Mouse (Mus musculus): ENCODE data around the gene Lrrfip2. TPM values are rescaled to one million over a fixed set of nuclear protein-coding genes. Genes with fewer than 3 reads are reported as not detected.
A peak's percentile ranks its signal among the peaks of the same experiment; 100 is the strongest.

The Lrrfip2 gene
- polyA plus RNA-seq, 1 experiment from 2014 or later = 39.6 TPM

DNA sequence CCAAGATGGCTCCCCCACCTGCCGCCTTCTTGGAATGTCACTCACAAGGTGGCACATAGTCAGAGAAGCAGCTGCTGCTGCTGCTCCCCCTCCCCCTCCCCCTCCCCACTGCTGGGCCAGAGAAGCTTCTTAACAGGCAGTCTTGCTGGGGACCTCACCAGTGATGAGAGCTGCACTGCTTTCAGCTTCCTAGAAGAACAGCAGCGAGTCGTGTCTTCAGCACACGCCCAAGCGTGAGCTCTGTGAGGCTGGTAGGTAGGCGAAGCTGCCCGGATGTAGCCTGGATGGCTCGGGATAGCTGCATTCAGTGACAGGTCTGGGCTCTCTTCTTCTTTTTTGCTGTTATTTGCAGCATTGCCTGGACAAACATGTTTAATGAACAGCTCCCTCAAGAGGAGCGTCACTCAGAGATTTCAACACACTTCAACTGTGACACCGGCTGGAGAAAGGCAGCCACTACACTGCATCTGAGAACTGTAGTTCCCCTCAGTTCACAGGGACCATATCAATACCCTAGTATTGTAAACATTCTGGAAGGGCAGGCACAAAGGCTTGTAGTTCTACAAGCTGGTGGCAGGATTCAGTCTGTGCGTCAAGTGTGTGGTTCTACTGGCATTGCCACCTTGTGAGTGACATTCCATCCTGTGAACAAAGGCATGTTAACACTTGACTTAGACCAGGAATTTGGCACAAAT is 38.5 kb downstream of the Lrrfip2 start:
- Histone ChIP-seq H3K9ac (no peak overlapping the region), H3K27ac (ENCODE audit: low read depth) (peak overlapping the region; percentile 86)
- DNase-seq = peak; percentile 72

DNA sequence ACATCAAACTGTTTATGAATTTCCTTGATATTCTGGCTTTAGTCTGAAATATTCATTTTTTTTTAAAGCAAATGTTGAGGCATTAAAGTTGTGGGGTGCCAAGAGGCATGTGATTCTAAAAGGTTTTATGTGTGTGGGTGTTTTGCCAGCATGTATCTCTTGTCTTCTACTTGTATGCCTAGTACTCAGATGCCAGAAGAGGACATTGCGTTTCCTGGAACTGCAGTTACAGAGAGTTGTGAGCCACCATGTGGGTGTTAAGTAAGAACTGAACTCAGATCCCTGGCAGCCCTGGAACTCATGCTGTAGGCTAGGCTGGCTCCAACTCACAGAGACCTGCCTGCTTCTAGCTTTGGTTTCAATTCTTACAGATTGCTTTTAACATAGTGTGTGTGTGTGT is 42.2 kb downstream of the Lrrfip2 start:
- no peak for TF ChIP-seq CTCF (IDR thresholded peaks at IDR 0.05; ENCODE audit: low read depth)
- Histone ChIP-seq H3K27ac (ENCODE audit: low read depth) (no peak overlapping the region), H3K9me3 (ENCODE audit: low read depth, low read length) (no peaks in the 10 kb centered on the region), H3K27me3 (ENCODE audit: insufficient read depth, low read length) (no peaks in the 10 kb centered on the region), H3K9ac (no peak overlapping the region), H3K4me1 (ENCODE audit: insufficient read depth) (no peaks in the 10 kb centered on the region), H3K4me2 (no peak overlapping the region), H3K4me3 (ENCODE audit: low read depth, low read length) (no peak overlapping the region), H3K36me3 (ENCODE audit: insufficient read depth) (0 out of 2 replicates have a peak, but pooled peaks cover 5% of the 10 kb centered on the region)
- 83% methylated on average over 1 of the region's 1 CpGs for WGBS
- DNase-seq (no peak), ATAC-seq (ENCODE audit: insufficient read depth) (no peak)

More for the DNA sequence above, 38.5 kb downstream of the Lrrfip2 start:
- no peaks in the 10 kb centered on the region for H3K9me3 ChIP-seq (ENCODE audit: low read depth, low read length)
- peak overlapping the region; percentile 37; the same call in 1 of the 2 replicates for H3K4me2 ChIP-seq
- ATAC-seq (ENCODE audit: insufficient read depth) = peak; percentile 90
- H3K27me3 ChIP-seq (ENCODE audit: insufficient read depth, low read length) = no peaks in the 10 kb centered on the region
- no peaks in the 10 kb centered on the region for H3K4me1 ChIP-seq (ENCODE audit: insufficient read depth)
- TF ChIP-seq CTCF (IDR thresholded peaks at IDR 0.05; ENCODE audit: low read depth) = 0 out of 2 replicates have a peak, but pooled peaks have one; percentile 14
- H3K4me3 ChIP-seq (ENCODE audit: low read depth, low read length) = no peak overlapping the region
- no peaks in the 10 kb centered on the region for H3K36me3 ChIP-seq (ENCODE audit: insufficient read depth)
- 59% methylated on average over 11 of the region's 11 CpGs for WGBS

DNA sequence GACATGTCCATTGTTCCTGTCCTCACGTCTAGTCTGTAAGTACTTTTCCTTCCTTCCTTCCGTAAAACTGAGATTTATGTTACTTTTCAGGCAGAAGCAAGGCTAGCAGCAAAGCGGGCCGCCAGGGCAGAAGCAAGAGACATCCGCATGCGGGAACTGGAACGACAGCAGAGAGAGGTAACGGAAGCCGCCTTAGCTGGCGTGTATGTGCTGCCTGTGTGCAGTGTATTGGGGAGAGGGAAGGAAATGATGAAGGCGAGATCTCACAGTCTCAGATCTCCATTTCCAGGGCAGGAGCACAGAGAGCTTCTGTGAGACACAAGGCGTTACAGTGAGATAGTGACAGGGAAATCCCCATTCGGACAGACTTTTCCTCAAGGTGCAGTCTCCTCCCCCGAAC is 43.8 kb downstream of the Lrrfip2 start:
- Histone ChIP-seq H3K4me1 (ENCODE audit: insufficient read depth) (no peaks in the 10 kb centered on the region), H3K9ac (no peak overlapping the region; the same call in 1 of the 2 replicates), H3K4me3 (ENCODE audit: low read depth, low read length) (no peak overlapping the region), H3K27ac (ENCODE audit: low read depth) (no peak overlapping the region), H3K36me3 (ENCODE audit: insufficient read depth) (0 out of 2 replicates have a peak, but pooled peaks cover 5% of the 10 kb centered on the region), H3K4me2 (no peak overlapping the region), H3K27me3 (ENCODE audit: insufficient read depth, low read length) (no peaks in the 10 kb centered on the region), H3K9me3 (ENCODE audit: low read depth, low read length) (no peaks in the 10 kb centered on the region)
- DNase-seq (no peak), ATAC-seq (ENCODE audit: insufficient read depth) (no peak)
- WGBS = 79% methylated on average over 14 of the region's 14 CpGs
- TF ChIP-seq CTCF (IDR thresholded peaks at IDR 0.05; ENCODE audit: low read depth) = no peak

DNA sequence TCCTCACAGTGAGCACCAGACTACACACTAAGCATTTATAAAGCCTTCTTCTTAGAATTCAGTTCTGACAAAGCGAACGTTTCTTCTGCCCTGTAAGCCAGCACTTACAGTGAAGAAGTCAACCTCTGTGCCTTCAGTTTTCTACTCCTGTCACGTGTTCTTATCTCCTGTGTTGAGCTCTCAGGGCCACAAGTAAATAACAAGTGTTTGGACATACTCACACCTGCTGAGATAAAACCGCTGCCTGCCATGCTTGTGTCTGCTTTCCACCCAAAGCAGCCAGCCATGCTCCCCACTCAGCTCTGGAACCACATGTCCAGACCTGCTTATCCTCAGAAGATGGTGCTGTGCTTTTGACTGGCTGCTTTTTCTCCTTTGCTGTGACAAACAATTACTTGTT is 49.2 kb downstream of the Lrrfip2 start:
- ATAC-seq (ENCODE audit: insufficient read depth) (no peak), DNase-seq (no peak)
- H3K4me1 ChIP-seq (ENCODE audit: insufficient read depth) = no peaks in the 10 kb centered on the region
- H3K36me3 ChIP-seq (ENCODE audit: insufficient read depth) = 0 out of 2 replicates have a peak, but pooled peaks cover under 1% of the 10 kb centered on the region
- H3K9me3 ChIP-seq (ENCODE audit: low read depth, low read length) = no peaks in the 10 kb centered on the region
- no peak overlapping the region for H3K27ac ChIP-seq (ENCODE audit: low read depth)
- H3K27me3 ChIP-seq (ENCODE audit: insufficient read depth, low read length) = no peaks in the 10 kb centered on the region
- H3K4me2 ChIP-seq = no peak overlapping the region
- WGBS = 40% methylated on average over 4 of the region's 4 CpGs
- TF ChIP-seq CTCF (IDR thresholded peaks at IDR 0.05; ENCODE audit: low read depth) = no peak
- H3K4me3 ChIP-seq (ENCODE audit: low read depth, low read length) = no peak overlapping the region
- H3K9ac ChIP-seq = no peak overlapping the region

DNA sequence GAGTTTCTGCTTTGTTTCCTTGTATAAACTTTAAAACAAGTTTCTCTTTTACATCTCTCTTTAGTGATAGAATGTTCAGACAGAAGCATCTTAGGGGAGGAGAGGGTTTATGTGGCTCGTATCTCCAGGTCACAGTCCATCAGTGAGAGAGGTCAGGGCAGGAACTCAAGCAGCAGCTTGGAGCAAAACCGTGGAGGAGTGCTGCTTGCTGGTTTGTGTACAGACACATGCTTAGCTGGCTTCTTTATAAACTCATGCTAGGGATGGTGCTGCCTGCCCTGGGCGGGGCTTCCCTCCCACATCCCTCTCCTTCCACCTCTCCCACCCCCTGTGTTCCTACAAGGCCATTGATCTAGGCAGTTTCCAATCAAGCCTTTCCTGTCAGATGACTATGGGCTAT is 53.0 kb downstream of the Lrrfip2 start:
- H3K9ac ChIP-seq = no peak overlapping the region
- H3K9me3 ChIP-seq (ENCODE audit: low read depth, low read length) = no peaks in the 10 kb centered on the region
- no peaks in the 10 kb centered on the region for H3K27me3 ChIP-seq (ENCODE audit: insufficient read depth, low read length)
- DNase-seq (no peak), ATAC-seq (ENCODE audit: insufficient read depth) (no peak)
- no peak overlapping the region for H3K27ac ChIP-seq (ENCODE audit: low read depth)
- H3K4me1 ChIP-seq (ENCODE audit: insufficient read depth) = no peaks in the 10 kb centered on the region
- no peaks in the 10 kb centered on the region for H3K36me3 ChIP-seq (ENCODE audit: insufficient read depth)
- no peak overlapping the region for H3K4me3 ChIP-seq (ENCODE audit: low read depth, low read length)
- H3K4me2 ChIP-seq = no peak overlapping the region
- no peak for TF ChIP-seq CTCF (IDR thresholded peaks at IDR 0.05; ENCODE audit: low read depth)
- 21% methylated on average over 3 of the region's 3 CpGs for WGBS

DNA sequence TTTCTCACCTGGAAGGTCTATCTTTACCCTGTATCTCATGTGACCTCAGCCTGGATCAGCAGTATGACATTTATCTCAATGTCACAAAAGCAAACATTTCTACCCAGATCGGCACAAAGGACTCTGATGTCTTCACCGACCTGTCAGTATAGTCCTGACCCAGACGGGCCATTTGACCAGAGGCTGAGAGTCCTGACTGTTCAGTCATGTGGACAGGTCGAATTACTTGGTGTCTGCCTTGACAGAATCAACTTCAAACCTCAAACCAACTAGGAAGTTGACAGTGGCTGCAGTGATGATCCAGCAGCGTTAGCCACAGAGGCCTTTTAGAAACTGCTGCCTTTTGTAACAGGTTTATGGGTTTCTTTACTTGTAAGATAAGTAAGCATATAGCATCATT is 56.7 kb downstream of the Lrrfip2 start:
- DNase-seq (no peak), ATAC-seq (ENCODE audit: insufficient read depth) (no peak)
- no peaks in the 10 kb centered on the region for H3K36me3 ChIP-seq (ENCODE audit: insufficient read depth)
- H3K4me2 ChIP-seq = no peak overlapping the region
- no peak overlapping the region for H3K9ac ChIP-seq
- WGBS = 25% methylated on average over 5 of the region's 5 CpGs
- H3K27ac ChIP-seq (ENCODE audit: low read depth) = no peak overlapping the region
- H3K4me3 ChIP-seq (ENCODE audit: low read depth, low read length) = no peak overlapping the region
- no peaks in the 10 kb centered on the region for H3K27me3 ChIP-seq (ENCODE audit: insufficient read depth, low read length)
- TF ChIP-seq CTCF (IDR thresholded peaks at IDR 0.05; ENCODE audit: low read depth) = no peak
- no peaks in the 10 kb centered on the region for H3K9me3 ChIP-seq (ENCODE audit: low read depth, low read length)
- H3K4me1 ChIP-seq (ENCODE audit: insufficient read depth) = no peaks in the 10 kb centered on the region

DNA sequence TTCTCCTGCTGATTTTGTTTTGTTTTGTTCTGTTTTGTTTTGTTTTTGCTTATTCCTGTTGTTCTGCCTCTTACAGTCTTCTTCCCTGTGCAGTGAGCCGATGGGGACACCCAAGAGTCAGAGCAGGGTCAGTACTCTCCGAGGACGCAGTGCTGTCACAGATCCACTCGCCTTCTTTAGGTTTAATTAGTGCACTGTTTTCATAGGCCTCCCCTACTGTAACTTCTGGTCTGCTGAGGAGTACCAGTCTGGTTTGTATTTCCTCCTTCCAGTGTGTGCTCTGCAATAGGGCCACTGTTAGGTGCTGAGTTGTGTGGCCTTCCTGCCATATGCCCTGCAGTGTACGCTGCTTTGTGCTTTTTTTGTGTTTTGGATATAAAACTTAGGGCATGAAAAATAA is 61.6 kb downstream of the Lrrfip2 start:
- no peak overlapping the region for H3K9ac ChIP-seq
- ATAC-seq (ENCODE audit: insufficient read depth) (no peak), DNase-seq (no peak)
- no peak overlapping the region for H3K4me2 ChIP-seq
- no peaks in the 10 kb centered on the region for H3K27me3 ChIP-seq (ENCODE audit: insufficient read depth, low read length)
- H3K4me1 ChIP-seq (ENCODE audit: insufficient read depth) = no peaks in the 10 kb centered on the region
- no peaks in the 10 kb centered on the region for H3K36me3 ChIP-seq (ENCODE audit: insufficient read depth)
- WGBS = 76% methylated on average over 5 of the region's 5 CpGs
- H3K27ac ChIP-seq (ENCODE audit: low read depth) = no peak overlapping the region
- no peak for TF ChIP-seq CTCF (IDR thresholded peaks at IDR 0.05; ENCODE audit: low read depth)
- H3K4me3 ChIP-seq (ENCODE audit: low read depth, low read length) = no peak overlapping the region
- H3K9me3 ChIP-seq (ENCODE audit: low read depth, low read length) = no peaks in the 10 kb centered on the region

Measured in lung, embryonic 14.5 days (tissue).